Mouse (Mus musculus): ENCODE measurements around the gene Fbrsl1.
A peak's percentile ranks its signal among the peaks of the same experiment; 100 is the strongest.

DNA sequence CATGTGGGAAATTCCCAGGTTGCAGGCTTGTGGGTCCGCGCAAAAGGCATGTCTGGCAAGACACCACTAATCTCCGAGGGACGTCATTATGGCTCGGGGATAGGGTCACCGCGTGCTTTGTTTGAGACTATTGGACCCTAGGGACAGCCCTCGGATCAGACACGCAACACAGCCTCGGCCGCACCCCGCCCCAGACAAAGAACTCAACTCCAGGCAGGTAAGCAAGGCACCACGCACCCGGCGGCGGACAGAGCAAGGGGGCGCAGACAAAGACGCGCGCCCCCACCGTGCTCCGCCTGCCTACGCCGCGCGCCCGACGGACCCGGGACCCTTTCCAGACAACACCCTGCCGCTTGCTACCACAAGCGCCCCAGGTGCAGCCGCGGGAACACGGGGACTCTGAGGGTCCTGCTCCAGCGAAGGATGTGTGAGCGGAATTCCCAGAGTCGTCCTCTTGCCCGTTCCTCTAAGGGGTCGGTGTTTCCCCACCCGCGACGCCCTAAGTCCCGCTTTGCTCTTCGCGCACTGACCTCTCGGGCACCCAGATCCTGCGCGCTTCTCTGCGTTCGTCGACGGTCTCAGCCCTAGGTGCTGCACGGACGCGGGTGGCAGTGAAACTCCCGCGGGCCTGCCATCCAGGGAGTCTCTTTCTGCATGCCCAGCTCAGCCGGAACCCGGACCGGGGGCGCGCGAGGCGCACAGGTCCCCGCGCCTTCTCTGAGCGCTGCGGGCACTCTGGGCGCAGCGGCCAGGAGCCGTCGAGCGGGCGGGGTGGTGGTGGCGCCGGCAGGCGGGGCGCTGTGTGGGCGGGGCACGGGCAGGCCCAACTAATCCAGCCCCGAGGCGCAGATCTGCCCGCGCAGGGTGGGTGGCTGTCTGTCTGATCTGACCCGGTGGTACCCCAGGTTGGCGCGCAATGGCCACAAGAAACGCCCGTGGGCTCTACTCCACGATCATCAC, 61.7 kb downstream of the Fbrsl1 start:
- TF ChIP-seq ZC3H11A (IDR thresholded peaks at IDR 0.05; ENCODE audit: borderline replicate concordance, low read depth, low read length) = no peak
- no peak for TF ChIP-seq MAFK (IDR thresholded peaks at IDR 0.05; ENCODE audit: insufficient read depth, low read depth, low read length)
- TF ChIP-seq HCFC1 (IDR thresholded peaks at IDR 0.05; ENCODE audit: borderline replicate concordance, insufficient read depth, low read length) = peak; percentile 19; the same call in 1 of the 2 replicates
- TF ChIP-seq CHD2 (IDR thresholded peaks at IDR 0.05; ENCODE audit: low read depth, low read length) = no peak
- TF ChIP-seq ZNF384 (IDR thresholded peaks at IDR 0.05; ENCODE audit: low read depth, low read length) = no peak
